Mouse (Mus musculus) heart, adult 2 months (tissue): ENCODE data around the gene Dnajc3. TPM values are rescaled to one million over a fixed set of nuclear protein-coding genes. Genes with fewer than 3 reads are reported as not detected.

Source experiments
- DNase-seq, 2 experiments: peaks; one replicate each; pipeline ENCODE4 v3.0.0; 2021
- H3K27ac ChIP-seq: fragments of 200-600 bp; 2 replicates; pipeline ENCODE4 v1.8.1; 2022
- H3K27me3 ChIP-seq: fragments of 200-500 bp; 2 replicates; pipeline ENCODE4 v1.6.1; 2012; ENCODE audit warnings: mild to moderate bottlenecking, low read length, inconsistent platforms, mixed read lengths; ENCODE audit not compliant: control insufficient read depth, insufficient read depth
- H3K36me3 ChIP-seq: fragments of 200-500 bp; 2 replicates; pipeline ENCODE4 v1.6.1; 2012; ENCODE audit warnings: low read length, inconsistent platforms; ENCODE audit not compliant: control insufficient read depth, insufficient read depth
- H3K4me1 ChIP-seq: fragments of 200-500 bp; 2 replicates; pipeline ENCODE4 v1.6.1; 2011; ENCODE audit warnings: low read length; ENCODE audit not compliant: control insufficient read depth, insufficient read depth
- H3K4me3 ChIP-seq: fragments of 200-600 bp; 2 replicates; pipeline ENCODE4 v1.8.1; 2022
- H3K79me2 ChIP-seq: fragments of 200-500 bp; replicated peaks from 2 replicates; pipeline ENCODE4 v1.6.1; 2012; ENCODE audit warnings: mild to moderate bottlenecking, inconsistent platforms, low read length, moderate library complexity, mixed read lengths; ENCODE audit not compliant: control insufficient read depth, insufficient read depth
- H3K9ac ChIP-seq: fragments of 200-500 bp; 2 replicates; pipeline ENCODE4 v1.6.1; 2012; ENCODE audit warnings: low read depth, mild to moderate bottlenecking, control low read depth, inconsistent platforms, low read length, mixed read lengths
- CTCF ChIP-seq: fragments of 200-600 bp; IDR thresholded peaks from 2 replicates; pipeline ENCODE4 v1.8.1; 2022; ENCODE audit warnings: antibody characterized with exemption, mild to moderate bottlenecking, moderate library complexity
- EP300 ChIP-seq: fragments of 200-500 bp; IDR thresholded peaks from 2 replicates; pipeline ENCODE4 v1.6.1; 2011; ENCODE audit warnings: low read depth, low read length, control low read depth; ENCODE audit not compliant: insufficient read depth
- POLR2A ChIP-seq: fragments of 200-500 bp; IDR thresholded peaks from 2 replicates; pipeline ENCODE4 v1.6.1; 2011; ENCODE audit warnings: mild to moderate bottlenecking, low read depth, low read length, control low read depth; ENCODE audit not compliant: insufficient read depth
- WGBS: fragments of 180-500 bp; shearing (Covaris S2); methylation state at CpG from one replicate; pipeline ENCODE4 v1.1.7; 2018; 5-methylcytosine and 5-hydroxymethylcytosine counted together
- intact Hi-C: fragments of 180-260 bp; cut with DNase I; formaldehyde crosslinking; loops from one replicate; pipeline ENCODE4 v1.15.1; 2025
- long read RNA-seq: library from polyadenylated mRNA; stranded (forward); transcript quantifications from one replicate; pipeline ENCODE4 v2.0.0, GENCODE M21; 2021
- polyA plus RNA-seq: library from polyadenylated mRNA; depleted of rRNA; stranded (reverse); fragments of >200 nt; gene quantifications from 2 replicates; pipeline ENCODE4 v1.2.3, GENCODE M21; 2012; rRNA removed
- total RNA-seq, 2 experiments: library from RNA; stranded (reverse); gene quantifications; 2 replicates each; pipeline ENCODE4 v1.2.3; 2021

Dnajc3 gene
- total RNA-seq (10 to 100 TPM; 32.5 to 33.4 TPM), polyA plus RNA-seq (8.5 and 20.2 TPM in 2 replicates)
- long read RNA-seq, full-length matches to known transcripts, result 61 of 84 reads
- long read RNA-seq, partial matches to known transcripts, result 5 of 84 reads
- long read RNA-seq, other reads (novel, unspliced or antisense), result 18 of 84 reads

DNA sequence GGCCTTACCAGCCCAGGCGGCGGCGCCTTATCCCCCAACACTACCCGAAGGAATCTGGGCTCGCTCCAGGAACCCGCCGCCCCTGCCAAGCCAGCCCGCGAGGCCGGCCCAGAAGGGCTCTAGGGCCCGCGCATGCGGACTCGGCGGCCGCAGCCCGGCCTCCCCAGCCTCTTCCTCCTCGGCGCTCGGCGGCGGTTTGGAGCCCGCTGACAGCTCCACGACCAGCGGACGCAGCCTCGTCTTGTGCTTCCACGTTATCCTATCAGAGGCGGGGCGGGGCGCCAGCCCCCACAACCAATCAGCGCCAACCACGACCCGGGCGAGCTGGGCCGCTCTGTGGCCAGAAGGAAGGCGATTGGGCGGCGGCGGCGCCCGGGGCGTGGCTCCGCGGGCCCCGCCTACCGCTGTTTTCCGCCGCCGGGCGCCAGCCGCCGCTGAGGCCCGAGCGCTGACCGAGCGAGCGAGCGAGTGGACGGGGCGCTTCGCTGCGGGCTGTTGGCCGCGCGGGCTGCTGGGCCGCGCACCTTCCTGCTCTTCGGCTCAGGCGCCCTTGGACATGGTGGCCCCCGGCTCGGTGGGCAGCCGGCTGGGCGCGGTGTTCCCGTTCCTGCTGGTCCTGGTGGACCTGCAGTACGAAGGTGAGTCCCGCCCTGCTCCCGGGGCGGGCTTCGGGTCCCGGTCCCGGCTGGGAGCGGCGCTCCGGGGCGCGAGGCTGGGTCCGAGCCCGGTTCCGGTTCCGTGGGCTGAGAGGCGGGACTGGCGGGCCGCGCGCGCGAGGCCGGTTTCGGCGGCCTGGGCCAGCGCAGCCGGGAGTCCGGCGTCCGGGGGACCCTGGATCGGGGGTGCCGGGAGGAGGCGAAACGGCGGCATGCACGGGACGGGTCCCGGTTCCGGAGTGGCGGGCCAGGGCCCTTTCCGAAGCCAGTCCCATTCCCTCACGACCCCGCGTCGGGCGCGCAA, at the start of gene Dnajc3:
Gene Dnajc3, plus strand, starts transcription at position 444 of the 960 bp plus-strand sequence.
- peak; percentile 73 for TF ChIP-seq POLR2A
- TF ChIP-seq EP300, result no peak
- TF ChIP-seq CTCF, result peak; percentile 20; the same call in 1 of the 2 replicates
- Histone ChIP-seq H3K4me3 (peak within 1 kb of the TSS; percentile 95), H3K27ac (peak within 1 kb of the TSS; percentile 100), H3K27me3 (no peaks in the 10 kb centered on the region), H3K36me3 (peaks cover 10% of the 10 kb centered on the region), H3K79me2 (peaks cover 2% of the 10 kb centered on the region), H3K9ac (peak within 1 kb of the TSS; percentile 94), H3K4me1 (peaks cover 8% of the 10 kb centered on the region)
- under 1% methylated on average over 121 of the region's 124 CpGs for WGBS
- peak; percentile 98 to 100 for DNase-seq
- intact Hi-C loops, result loop anchor here (1.0 to 10.0 kb wide), 2 partner anchors 69 to 433 kb away; no protein-coding TSS in a partner anchor

DNA sequence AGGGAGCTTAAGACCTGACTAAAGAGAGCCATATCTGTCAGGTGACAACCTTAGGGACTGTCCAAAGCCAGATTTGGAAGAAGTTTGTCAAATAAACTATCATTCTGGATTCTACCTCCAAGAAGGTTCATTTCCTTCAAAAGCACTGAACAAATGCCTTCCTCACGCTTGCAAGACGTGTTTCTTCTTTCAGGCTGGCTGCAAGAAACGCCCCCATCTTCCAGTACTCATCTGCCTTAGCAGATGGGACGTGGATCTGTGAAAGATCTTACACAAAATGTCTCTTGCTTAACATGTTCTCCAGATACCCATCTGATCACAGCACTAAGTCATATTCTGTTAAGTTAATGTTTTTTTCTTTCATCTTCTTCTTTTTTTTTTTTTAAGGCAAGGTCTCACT, 47.7 kb upstream of the Dnajc3 start:
- DNase-seq, result no peak
- no peak for TF ChIP-seq EP300
- no peak for TF ChIP-seq CTCF
- TF ChIP-seq POLR2A, result no peak
- Histone ChIP-seq H3K36me3 (no peaks in the 10 kb centered on the region), H3K9ac (no peak overlapping the region), H3K79me2 (no peaks in the 10 kb centered on the region), H3K27me3 (no peaks in the 10 kb centered on the region), H3K4me3 (no peak overlapping the region), H3K27ac (no peak overlapping the region), H3K4me1 (no peaks in the 10 kb centered on the region)
- 80% methylated on average over 4 of the region's 4 CpGs for WGBS
- intact Hi-C loops, result no loop called here

DNA sequence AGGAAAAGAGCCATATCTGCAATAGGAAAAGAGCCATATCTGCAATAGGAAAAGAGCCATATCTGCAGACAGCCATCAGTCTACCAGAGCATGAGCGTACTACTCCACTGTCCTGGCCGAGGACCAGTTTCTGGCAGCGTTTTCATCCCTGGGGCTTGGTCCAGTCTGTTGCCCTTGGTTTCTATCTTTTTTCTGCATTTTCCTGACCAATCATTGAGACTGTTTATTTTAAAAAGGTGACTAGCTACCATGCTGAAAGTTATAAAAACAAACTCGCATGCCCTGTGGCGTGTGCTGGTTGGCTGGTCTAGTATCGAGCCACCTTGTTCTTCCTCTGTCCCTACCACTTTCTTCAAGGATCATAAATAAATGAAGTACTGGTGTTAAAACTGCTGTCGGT, 42.5 kb upstream of the Dnajc3 start:
- peak in 1 of 2 experiments; percentile 15 for DNase-seq
- intact Hi-C loops, result no loop called here
- H3K36me3 ChIP-seq, result no peaks in the 10 kb centered on the region

DNA sequence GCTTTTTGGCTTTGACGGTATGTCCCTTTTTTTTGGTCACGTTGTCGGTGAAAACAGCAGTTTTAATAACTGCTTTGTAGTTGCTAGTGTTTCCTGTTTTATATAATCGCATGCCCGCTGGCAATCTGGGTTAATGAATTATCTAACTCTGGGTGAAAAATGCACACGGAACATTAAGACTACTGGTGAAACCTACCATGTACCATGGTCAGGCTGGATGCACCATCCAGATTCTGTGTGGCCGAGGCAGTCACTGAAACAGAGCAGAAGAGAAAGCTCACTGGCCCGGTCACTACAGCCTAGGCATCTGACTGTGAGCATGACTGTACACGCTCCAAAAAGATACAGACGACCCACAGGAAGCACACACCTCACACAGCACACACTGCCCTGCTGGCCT, 42.1 kb upstream of the Dnajc3 start:
- DNase-seq, result no peak
- H3K79me2 ChIP-seq, result no peaks in the 10 kb centered on the region
- H3K4me1 ChIP-seq, result no peaks in the 10 kb centered on the region
- H3K4me3 ChIP-seq, result no peak overlapping the region
- WGBS, result 86% methylated on average over 10 of the region's 10 CpGs
- H3K27ac ChIP-seq, result no peak overlapping the region
- TF ChIP-seq POLR2A, result no peak
- H3K9ac ChIP-seq, result no peak overlapping the region
- intact Hi-C loops, result no loop called here
- no peaks in the 10 kb centered on the region for H3K27me3 ChIP-seq
- H3K36me3 ChIP-seq, result no peaks in the 10 kb centered on the region

More for the DNA sequence above, 42.5 kb upstream of the Dnajc3 start:
- TF ChIP-seq CTCF (no peak), EP300 (no peak), POLR2A (no peak)
- H3K27me3 ChIP-seq, result no peaks in the 10 kb centered on the region
- H3K79me2 ChIP-seq, result no peaks in the 10 kb centered on the region
- H3K27ac ChIP-seq, result no peak overlapping the region
- WGBS, result 64% methylated on average over 7 of the region's 7 CpGs
- no peak overlapping the region for H3K9ac ChIP-seq
- no peaks in the 10 kb centered on the region for H3K4me1 ChIP-seq
- no peak overlapping the region for H3K4me3 ChIP-seq

DNA sequence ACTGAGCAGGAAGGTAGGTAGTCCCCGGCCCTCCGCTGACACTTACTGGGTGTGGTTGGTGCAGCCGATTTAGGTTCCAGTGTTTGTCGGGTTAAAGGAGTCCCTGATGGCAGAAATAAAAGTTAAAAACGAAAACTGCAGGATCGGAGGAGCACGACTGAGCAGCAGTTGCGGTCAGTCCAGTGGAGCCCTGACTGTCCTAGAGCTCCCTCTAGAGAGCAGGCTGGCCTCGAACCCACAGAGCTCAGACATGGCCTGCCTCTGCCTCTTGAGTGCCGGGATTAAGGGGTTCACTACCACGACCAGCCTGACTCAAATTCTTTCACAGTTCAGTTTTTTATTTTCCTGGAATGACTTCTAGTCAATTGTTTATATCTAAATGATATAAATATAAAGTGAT, 37.8 kb upstream of the Dnajc3 start:
- Histone ChIP-seq H3K27me3 (no peaks in the 10 kb centered on the region), H3K36me3 (no peaks in the 10 kb centered on the region), H3K27ac (no peak overlapping the region), H3K79me2 (no peaks in the 10 kb centered on the region), H3K4me1 (no peaks in the 10 kb centered on the region), H3K9ac (no peak overlapping the region), H3K4me3 (no peak overlapping the region)
- DNase-seq, result no peak
- 80% methylated on average over 11 of the region's 11 CpGs for WGBS
- TF ChIP-seq POLR2A (no peak), CTCF (no peak), EP300 (no peak)
- intact Hi-C loops, result no loop called here

DNA sequence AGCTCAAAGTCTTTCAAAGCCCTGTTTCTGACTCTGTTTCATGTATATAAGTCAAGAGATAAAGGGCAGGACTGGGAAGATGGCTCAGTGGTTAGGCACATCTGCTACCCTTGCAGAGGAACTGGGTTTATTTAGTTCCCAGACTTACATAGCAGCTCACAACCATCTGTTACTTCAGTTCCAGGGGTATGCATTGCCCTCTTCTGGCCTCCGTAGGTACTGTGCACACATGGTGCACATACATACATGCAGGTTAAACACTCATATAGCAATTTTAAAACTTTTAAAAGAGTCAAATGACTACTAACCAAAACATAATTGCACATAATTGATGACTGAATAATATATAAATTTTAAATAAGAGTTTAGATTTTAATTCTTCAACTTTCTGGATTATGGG, 36.9 kb upstream of the Dnajc3 start:
- Histone ChIP-seq H3K4me3 (no peak overlapping the region), H3K4me1 (no peaks in the 10 kb centered on the region), H3K9ac (no peak overlapping the region), H3K27me3 (no peaks in the 10 kb centered on the region), H3K36me3 (no peaks in the 10 kb centered on the region), H3K27ac (no peak overlapping the region), H3K79me2 (no peaks in the 10 kb centered on the region)
- no peak for DNase-seq
- intact Hi-C loops, result no loop called here
- no peak for TF ChIP-seq CTCF
- no peak for TF ChIP-seq POLR2A
- TF ChIP-seq EP300, result no peak
- 95% methylated on average over 1 of the region's 1 CpGs for WGBS
